Mouse (Mus musculus): ENCODE measurements around the gene Slit2.

GRCm38 (mm10) chr5:47984584-47985197 lies 1.8 kb downstream of the Slit2 start:
- no peak for TF ChIP-seq CTCF (IDR thresholded peaks at IDR 0.05)
- TF ChIP-seq POLR2A (IDR thresholded peaks at IDR 0.05; ENCODE audit: insufficient read depth, low read depth, low read length), result no peak

Measured in heart, adult 2 months (tissue).